Mouse (Mus musculus) hematopoietic stem cell, adult 5-6 weeks (primary cell): Measurements from ENCODE around the gene Ripply3. TPM values are rescaled to one million over a fixed set of nuclear protein-coding genes. Genes with fewer than 3 reads are reported as not detected.

Experiments
- ATAC-seq, 2 experiments: fragments of 125-278 bp in 1 of 2; replicated peaks in 1 of 2; 2 replicates each; pipeline ENCODE4 v1.8.0; 2016 to 2017; ENCODE audit warnings: inconsistent platforms in 2 of 2, mild to moderate bottlenecking in 2 of 2, moderate number of reproducible peaks in 2 of 2, low read depth in 1 of 2, moderate TSS enrichment in 1 of 2; ENCODE audit not compliant: low FRiP score in 2 of 2, poor library complexity in 2 of 2, severe bottlenecking in 2 of 2, insufficient read depth in 1 of 2, low TSS enrichment in 1 of 2
- total RNA-seq: library from RNA; stranded (forward); fragments of 172-1452, 232-1000 nt; gene quantifications from 2 replicates; pipeline ENCODE4 v1.2.3, GENCODE M21; 2017

Gene Ripply3
- total RNA-seq, 1 experiment from 2014 or later = 1.7 TPM

GRCm38 (mm10) chr16:94347080-94347731 lies 19.0 kb downstream of the Ripply3 start:
- peak in 1 of 2 experiments; percentile 29; a peak in 1 of 4 replicates for ATAC-seq

DNA sequence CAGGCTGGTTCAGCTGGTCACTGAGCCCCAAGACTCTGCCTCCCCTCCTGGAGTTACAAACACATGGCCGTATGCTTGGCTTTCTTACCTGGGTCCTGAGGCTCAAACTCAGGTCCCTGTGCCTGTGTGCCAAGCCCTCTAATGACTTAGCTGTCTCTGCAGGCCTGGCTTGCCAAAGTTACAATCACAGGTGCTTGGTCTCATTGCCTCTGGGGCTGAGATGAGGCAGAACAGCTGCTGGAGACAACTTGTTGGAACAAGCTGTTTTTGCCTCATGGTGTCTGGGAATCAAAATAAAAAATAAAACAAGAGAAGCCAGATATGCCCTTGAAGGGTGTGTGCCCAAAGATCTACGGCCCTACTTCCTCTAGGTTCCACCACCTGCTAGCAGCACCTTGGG lies 20.6 kb downstream of the Ripply3 start:
- no peak for ATAC-seq

DNA sequence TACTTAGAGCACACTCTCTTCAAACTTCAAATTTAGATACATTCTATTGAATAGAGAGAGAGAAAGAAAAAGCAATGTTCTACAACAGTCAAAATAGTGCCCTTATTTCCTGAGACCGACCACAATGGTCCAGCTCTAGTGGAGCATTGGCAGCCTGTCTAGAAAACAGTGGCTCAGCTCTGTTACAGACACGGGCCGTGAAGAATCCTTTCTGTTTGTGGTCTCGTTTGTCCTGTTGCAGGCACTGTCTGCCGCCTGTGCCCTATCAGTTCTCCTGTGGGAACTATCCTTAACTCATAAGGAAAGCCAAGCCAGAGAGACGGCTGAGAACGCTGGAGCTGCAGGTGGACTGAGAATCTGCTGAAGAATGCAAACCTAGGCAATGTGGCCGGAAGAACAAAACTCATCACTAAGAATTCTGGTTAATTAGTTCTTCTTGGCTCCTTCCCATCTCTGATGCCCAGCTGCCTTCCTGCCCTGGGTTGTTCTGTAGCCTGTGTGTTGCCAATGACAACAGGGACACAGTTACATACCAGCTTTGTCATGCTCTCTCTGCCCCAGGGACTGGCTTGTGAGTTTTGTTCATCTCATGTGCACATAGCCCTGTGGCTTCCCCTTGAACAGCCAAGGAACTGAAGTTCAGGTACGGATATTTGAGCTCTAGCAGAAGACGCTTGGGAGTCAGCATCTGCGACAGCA lies 21.5 kb downstream of the Ripply3 start:
- ATAC-seq = peak; percentile 70 to 71

DNA sequence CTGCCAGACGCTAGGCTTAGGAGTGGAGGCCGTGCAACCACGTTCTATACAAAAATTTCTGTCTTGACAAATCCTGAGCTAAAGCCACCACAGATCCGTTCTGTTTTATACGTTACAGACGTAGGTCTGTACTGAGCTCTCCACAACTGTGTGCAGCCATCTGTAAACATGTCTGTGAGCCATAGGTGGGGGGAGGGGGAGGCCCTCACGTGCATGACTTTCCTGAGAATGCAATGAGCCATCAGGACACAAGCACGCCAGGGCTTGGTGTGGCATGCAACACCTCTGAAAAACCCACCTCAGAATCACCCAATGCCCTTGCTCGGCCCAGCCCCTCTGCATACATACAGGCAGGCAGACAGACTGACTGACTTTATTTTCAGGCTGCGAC lies 22.1 kb downstream of the Ripply3 start:
- no peak for ATAC-seq

DNA sequence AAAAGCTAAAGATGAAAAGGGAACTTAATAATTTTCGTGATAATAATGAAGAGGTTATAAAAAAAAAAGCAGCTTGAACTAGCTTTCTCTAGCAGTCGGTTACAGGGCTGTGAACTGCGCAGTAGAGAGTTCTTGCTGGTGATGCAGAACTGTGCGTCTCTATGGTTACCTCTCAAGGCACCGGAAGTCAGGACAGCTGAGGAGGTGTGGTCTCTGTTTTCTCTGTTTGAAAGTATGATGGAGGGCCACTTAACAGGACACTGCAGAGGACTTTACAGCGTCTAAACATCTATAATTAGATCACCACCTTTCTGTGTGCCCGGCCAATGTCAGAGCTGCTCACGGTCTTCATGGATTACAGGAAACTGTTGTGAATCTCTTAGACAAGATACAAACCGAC lies 26.2 kb downstream of the Ripply3 start:
- peak; percentile 82 to 92 for ATAC-seq

DNA sequence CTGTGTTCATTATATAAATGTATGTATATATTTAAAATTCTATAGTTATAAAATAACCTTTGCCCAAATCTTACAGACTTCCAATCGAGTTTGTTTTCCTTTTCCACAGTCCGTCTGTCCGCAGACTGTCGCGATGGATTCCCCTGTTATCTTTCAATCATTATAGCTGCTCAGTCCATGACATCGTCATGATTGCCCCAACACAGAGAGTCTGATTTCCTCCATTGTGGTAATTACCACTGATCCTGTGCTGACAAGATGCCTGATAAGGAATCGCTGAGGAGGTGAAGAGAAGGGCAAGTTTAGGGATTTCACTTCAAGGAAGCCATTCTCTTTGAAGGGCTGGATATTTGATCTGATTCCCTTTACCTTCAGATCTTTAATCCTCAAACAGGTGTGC lies 27.8 kb downstream of the Ripply3 start:
- ATAC-seq = no peak

DNA sequence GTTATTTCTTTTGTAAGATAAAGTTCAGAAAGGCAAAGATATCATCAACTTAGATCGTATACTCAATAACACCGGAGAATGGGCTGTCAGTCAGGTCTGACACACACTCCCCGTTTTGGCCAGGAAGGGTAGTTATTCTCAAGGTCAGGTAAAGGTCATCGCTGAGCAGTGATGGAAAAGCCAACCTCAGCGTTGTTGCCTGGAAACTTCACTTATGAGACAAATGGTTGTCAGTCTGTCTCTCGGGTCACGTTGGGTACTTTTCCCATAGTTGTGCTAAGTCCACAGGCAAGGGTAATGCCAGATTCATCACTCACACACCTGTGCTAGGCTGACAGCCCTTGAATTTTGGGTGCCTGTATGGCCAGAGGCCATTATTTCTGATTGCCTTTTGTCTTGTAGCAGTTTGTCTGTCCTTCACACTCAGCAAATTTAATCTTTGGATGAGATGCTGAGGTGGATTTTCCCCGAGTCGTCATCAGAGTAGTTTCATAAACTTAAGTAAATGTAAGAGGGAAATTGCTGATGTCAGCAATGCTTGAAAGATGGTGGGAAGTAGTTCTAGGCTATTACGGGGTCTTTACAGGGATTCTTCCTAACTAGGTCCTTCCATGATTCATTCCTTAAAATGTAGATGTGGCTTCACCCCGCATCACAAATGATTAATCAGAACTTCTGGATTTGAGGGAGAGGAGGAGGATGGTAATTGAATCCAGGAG lies 28.7 kb downstream of the Ripply3 start:
- no peak for ATAC-seq

- no peak for ATAC-seq
Measured at GRCm38 (mm10) chr16:94358091-94358490, 29.9 kb downstream of the Ripply3 start.

GRCm38 (mm10) chr16:94360578-94361350 lies 32.5 kb downstream of the Ripply3 start:
- no peak for ATAC-seq

- ATAC-seq = no peak
Measured at GRCm38 (mm10) chr16:94362174-94362873, 34.1 kb downstream of the Ripply3 start.

DNA sequence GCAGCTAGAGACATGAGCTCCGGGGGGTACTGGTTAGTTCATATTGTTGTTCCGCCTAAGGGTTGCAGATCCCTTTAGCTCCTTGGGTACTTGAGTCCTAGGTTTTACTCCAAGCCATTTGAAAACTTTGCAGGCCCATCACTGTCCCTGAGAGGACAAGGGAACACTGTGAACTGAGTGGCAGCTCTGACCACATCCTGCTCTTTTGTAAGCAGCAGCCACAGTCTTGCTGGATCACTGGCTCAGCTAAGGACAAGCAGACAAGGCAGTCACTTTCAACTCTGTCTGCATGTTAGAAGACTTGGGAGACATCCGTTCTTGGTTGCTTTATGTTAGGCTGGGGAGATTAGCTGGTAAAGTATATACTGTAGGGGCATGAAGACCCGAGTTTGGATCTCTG lies 35.6 kb downstream of the Ripply3 start:
- ATAC-seq = no peak

DNA sequence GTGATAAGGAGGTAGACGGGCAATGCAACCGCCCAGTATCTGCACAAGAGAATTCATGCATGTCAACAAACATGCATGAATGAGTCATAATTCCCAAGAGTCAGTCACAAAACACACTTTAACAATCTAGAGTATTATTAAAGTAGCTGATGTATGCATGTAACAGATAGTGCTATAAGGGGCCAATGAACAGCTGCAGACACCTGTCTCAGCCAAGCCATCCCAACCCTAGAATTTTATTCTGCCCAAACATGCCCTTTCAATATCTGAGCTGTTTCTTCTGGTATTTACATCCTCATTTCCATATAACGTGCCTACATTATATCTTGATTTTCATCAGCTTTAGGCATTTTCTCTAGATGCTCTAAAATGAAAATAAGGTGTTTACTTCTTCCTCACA lies 37.2 kb downstream of the Ripply3 start:
- no peak for ATAC-seq

DNA sequence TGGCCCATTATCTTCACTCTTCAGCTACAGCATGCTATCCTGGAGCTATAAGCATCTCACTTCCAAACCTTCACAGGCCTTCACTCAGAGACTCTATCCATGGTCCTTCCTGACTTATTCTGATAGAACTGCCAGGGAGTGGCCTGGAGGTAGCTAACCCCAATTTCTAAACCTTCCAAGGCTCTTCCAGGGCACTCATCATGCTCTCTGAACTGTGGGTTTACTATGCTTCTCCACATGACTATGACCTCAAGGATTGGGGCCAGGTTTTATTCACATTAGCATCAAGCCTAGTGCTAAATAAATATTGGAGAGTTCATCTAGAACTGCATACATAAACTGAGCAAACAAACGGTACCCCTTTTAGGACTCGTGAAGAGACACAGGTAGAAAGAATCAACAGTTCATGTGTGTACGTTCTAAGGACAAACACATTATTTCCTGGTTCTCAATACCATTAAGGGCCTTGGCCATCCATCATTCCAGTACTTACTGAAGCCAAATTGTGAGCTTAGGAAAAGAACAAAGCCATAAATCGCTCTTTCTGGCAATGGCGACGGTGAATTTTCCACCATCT lies 41.5 kb downstream of the Ripply3 start:
- ATAC-seq = no peak

DNA sequence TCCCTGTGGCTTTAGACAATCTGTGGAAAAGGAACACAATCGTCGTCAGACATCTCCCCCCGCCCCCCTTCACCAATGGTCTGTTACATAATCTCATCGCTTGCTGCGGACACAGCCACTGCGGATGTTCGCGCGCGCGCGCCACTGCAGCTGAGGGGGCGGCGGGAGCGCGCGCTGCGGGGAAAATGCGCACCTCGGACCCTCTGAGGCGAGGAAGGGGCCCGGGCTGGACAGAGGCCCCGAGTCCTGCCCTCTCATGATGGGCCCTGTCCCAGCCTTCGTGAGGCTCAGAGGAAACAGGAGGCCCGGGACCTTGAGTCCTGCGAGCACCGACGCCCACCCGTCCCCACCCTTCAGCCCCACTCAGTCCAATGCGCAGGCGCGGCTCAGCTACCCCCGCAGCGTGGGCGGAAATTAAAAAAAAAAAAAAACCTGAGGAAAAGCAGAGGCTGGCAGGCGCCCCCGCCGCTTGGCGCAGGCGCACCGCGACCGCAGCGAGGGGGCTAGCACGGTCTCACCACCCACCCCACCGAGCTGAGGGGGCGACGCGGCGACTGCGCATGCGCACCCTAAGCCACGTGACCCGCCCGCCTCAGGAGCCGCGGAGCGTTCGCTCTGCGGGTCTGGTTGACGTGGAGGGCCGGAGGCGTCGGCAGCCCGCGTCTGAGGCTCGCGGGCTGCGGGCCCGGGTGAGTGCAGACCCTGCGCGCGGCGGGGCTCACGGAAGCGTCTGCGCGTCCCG lies 42.1 kb downstream of the Ripply3 start, which contains the start of gene Ttc3:
Gene Ttc3, plus strand, starts transcription at position 446 of the 742 bp plus-strand sequence.
- peak; percentile 33 to 64 for ATAC-seq

DNA sequence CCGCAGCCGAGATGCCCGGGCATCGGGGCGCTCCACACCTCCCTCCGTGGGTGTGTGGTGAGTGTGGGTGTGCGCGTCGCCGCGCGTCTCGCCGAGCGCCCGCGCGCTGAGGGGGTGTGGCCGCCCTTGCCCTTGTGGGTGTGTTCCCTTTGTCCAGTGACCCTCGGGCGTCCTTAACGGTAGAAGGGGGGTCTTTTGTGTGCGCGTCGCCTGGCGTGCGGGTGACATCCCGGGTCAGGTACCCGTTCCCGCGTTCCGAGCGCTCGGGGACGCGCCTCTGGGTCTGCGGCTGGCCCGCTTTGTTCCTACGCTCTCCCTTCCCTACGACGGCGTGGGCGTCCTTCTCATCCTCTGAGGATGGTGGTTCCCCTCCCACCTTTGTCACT lies 42.7 kb downstream of the Ripply3 start:
- peak in 1 of 2 experiments; percentile 33; a peak in 1 of 4 replicates for ATAC-seq

DNA sequence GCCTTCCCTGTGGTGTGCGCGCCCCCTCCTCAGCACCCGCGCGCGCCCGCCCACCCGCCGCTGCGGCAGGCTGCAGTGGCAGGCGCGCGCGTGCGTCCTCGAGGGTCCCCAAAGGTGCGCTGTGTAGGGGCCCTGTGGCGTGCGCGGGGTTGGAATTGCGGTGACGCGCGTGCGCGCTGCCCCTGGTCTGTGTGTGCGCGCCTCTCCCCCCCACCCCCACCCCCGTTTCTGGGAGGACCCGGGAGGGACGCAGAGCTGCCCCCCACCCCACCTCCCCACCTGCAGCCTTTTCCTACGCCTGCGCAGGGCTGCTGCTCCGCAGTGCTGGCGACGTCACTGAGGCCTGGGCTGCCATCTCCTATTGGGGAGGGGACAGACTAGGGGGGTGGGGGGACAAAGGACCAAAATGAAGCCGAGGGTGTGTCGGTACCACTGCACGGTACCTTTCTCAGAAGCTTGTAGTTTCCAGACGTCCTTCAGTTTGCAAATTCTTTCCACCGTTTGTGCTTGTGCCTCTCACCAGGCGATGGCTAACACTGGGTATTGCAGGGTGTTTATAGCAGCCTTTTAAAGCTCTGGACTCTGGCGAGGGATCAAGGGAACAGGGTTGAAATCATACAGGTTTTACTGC lies 43.2 kb downstream of the Ripply3 start, which contains the start of gene Pigp:
Gene Pigp, minus strand, starts transcription at position 542 of the 631 bp plus-strand sequence.
- ATAC-seq = peak; percentile 44 to 51
